Mouse (Mus musculus): ENCODE data around the gene Nkapd1. TPM values are rescaled to one million over a fixed set of nuclear protein-coding genes. Genes with fewer than 3 reads are reported as not detected.

Gene Nkapd1
- polyA plus RNA-seq, 1 experiment from 2014 or later = 21.3 TPM

GRCm38 (mm10) chr9:50565940-50566339 lies 51.3 kb downstream of the Nkapd1 start:
- H3K4me3 ChIP-seq (ENCODE audit: low read depth, low read length) = no peak overlapping the region
- ATAC-seq (replicated peaks; ENCODE audit: insufficient number of reproducible peaks, low FRiP score, low TSS enrichment) = no peak
- WGBS (ENCODE audit: insufficient replicate concordance) = 30% methylated on average over 4 of the region's 4 CpGs
- H3K9ac ChIP-seq (ENCODE audit: low read depth, low read length) = no peak overlapping the region
- H3K4me1 ChIP-seq (ENCODE audit: control insufficient read depth, insufficient read depth, low read length) = no peaks in the 10 kb centered on the region
- no peaks in the 10 kb centered on the region for H3K36me3 ChIP-seq (ENCODE audit: control insufficient read depth, insufficient read depth, low read length)
- no peaks in the 10 kb centered on the region for H3K9me3 ChIP-seq (replicated peaks; ENCODE audit: control insufficient read depth, low read length)
- no peaks in the 10 kb centered on the region for H3K27me3 ChIP-seq (ENCODE audit: control insufficient read depth, insufficient read depth, low read length)
- H3K27ac ChIP-seq (ENCODE audit: low read depth, low read length) = no peak overlapping the region
- H3K4me2 ChIP-seq = no peak overlapping the region

DNA sequence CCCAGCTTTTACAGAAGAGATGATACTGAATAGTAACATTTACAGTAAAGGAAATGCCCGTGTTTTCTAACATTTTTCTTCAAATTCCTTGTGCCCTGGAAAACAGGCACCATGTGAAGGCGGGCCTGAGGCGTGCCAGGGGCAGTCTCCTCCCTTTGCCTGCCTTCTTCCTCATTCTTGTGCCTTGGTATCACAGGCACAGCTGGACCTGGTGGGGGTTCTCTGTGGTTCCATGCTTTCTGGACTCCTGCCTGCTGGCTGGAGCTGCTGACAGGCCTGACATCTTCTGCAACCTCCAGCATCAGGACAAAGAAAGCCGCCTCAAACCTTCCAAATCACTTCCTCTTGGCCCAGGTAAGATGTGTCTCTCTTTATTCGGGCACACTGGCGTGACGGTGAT lies 52.1 kb downstream of the Nkapd1 start:
- H3K9ac ChIP-seq (ENCODE audit: low read depth, low read length) = no peak overlapping the region
- no peaks in the 10 kb centered on the region for H3K9me3 ChIP-seq (replicated peaks; ENCODE audit: control insufficient read depth, low read length)
- no peaks in the 10 kb centered on the region for H3K27me3 ChIP-seq (ENCODE audit: control insufficient read depth, insufficient read depth, low read length)
- no peak overlapping the region for H3K4me2 ChIP-seq
- no peaks in the 10 kb centered on the region for H3K36me3 ChIP-seq (ENCODE audit: control insufficient read depth, insufficient read depth, low read length)
- WGBS (ENCODE audit: insufficient replicate concordance) = 74% methylated on average over 7 of the region's 7 CpGs
- no peak overlapping the region for H3K4me3 ChIP-seq (ENCODE audit: low read depth, low read length)
- H3K27ac ChIP-seq (ENCODE audit: low read depth, low read length) = no peak overlapping the region
- no peaks in the 10 kb centered on the region for H3K4me1 ChIP-seq (ENCODE audit: control insufficient read depth, insufficient read depth, low read length)
- no peak for ATAC-seq (replicated peaks; ENCODE audit: insufficient number of reproducible peaks, low FRiP score, low TSS enrichment)

GRCm38 (mm10) chr9:50561918-50562360 lies 55.3 kb downstream of the Nkapd1 start:
- Histone ChIP-seq H3K4me2 (no peak overlapping the region), H3K27ac (ENCODE audit: low read depth, low read length) (no peak overlapping the region), H3K27me3 (ENCODE audit: control insufficient read depth, insufficient read depth, low read length) (no peaks in the 10 kb centered on the region; the same call in 1 of the 2 replicates), H3K36me3 (ENCODE audit: control insufficient read depth, insufficient read depth, low read length) (no peaks in the 10 kb centered on the region), H3K9ac (ENCODE audit: low read depth, low read length) (no peak overlapping the region), H3K4me3 (ENCODE audit: low read depth, low read length) (no peak overlapping the region), H3K9me3 (replicated peaks; ENCODE audit: control insufficient read depth, low read length) (no peaks in the 10 kb centered on the region), H3K4me1 (ENCODE audit: control insufficient read depth, insufficient read depth, low read length) (no peaks in the 10 kb centered on the region)
- 73% methylated on average over 2 of the region's 2 CpGs for WGBS (ENCODE audit: insufficient replicate concordance)
- ATAC-seq (replicated peaks; ENCODE audit: insufficient number of reproducible peaks, low FRiP score, low TSS enrichment) = no peak

GRCm38 (mm10) chr9:50561145-50561917 lies 55.9 kb downstream of the Nkapd1 start, which contains the start of gene Tex12:
Gene Tex12, minus strand, starts transcription at chr9:50561325.
- ATAC-seq (replicated peaks; ENCODE audit: insufficient number of reproducible peaks, low FRiP score, low TSS enrichment) = no peak
- Histone ChIP-seq H3K36me3 (ENCODE audit: control insufficient read depth, insufficient read depth, low read length) (no peaks in the 10 kb centered on the region), H3K27ac (ENCODE audit: low read depth, low read length) (no peak within 1 kb of the TSS), H3K9me3 (replicated peaks; ENCODE audit: control insufficient read depth, low read length) (no peaks in the 10 kb centered on the region), H3K9ac (ENCODE audit: low read depth, low read length) (no peak within 1 kb of the TSS), H3K27me3 (ENCODE audit: control insufficient read depth, insufficient read depth, low read length) (no peaks in the 10 kb centered on the region; the same call in 1 of the 2 replicates), H3K4me3 (ENCODE audit: low read depth, low read length) (no peak within 1 kb of the TSS), H3K4me1 (ENCODE audit: control insufficient read depth, insufficient read depth, low read length) (no peaks in the 10 kb centered on the region), H3K4me2 (no peak within 1 kb of the TSS)
- 75% methylated on average over 38 of the region's 38 CpGs for WGBS (ENCODE audit: insufficient replicate concordance)

Other genes starting within 250 kb of the Nkapd1 start
- gene Plet1, start 122.9 kb downstream of the Nkapd1 start, polyA plus RNA-seq (2014; fragmentation: Nextera tagmentation; extraction: Ambion mirVana) = 0.23 and 1.0 TPM in 2 replicates
- 83.3 and 87.9 TPM in 2 replicates for gene Pts, start 88.7 kb downstream of the Nkapd1 start, polyA plus RNA-seq (2014; fragmentation: Nextera tagmentation; extraction: Ambion mirVana)
- 5.5 and 5.8 TPM in 2 replicates for gene Il18, start 62.6 kb downstream of the Nkapd1 start, polyA plus RNA-seq (2014; fragmentation: Nextera tagmentation; extraction: Ambion mirVana)
- gene Bco2, start 62.3 kb downstream of the Nkapd1 start, polyA plus RNA-seq (2014; fragmentation: Nextera tagmentation; extraction: Ambion mirVana) = 0.10 and 0.20 TPM in 2 replicates
- gene Tex12, start 56.1 kb downstream of the Nkapd1 start, polyA plus RNA-seq (2014; fragmentation: Nextera tagmentation; extraction: Ambion mirVana) = not detected in 2 replicates
- 572 and 623 TPM in 2 replicates for gene Sdhd, start 13.7 kb downstream of the Nkapd1 start, polyA plus RNA-seq (2014; fragmentation: Nextera tagmentation; extraction: Ambion mirVana)
- gene Timm8b, start 13.6 kb downstream of the Nkapd1 start, polyA plus RNA-seq (2014; fragmentation: Nextera tagmentation; extraction: Ambion mirVana) = 292 and 318 TPM in 2 replicates
- gene Pih1d2, start 143 bp downstream of the Nkapd1 start, polyA plus RNA-seq (2014; fragmentation: Nextera tagmentation; extraction: Ambion mirVana) = 1.8 and 3.1 TPM in 2 replicates
- gene Dlat, start 42.3 kb upstream of the Nkapd1 start, polyA plus RNA-seq (2014; fragmentation: Nextera tagmentation; extraction: Ambion mirVana) = 122 and 144 TPM in 2 replicates
- 7.3 and 7.5 TPM in 2 replicates for gene Dixdc1, start 122.1 kb upstream of the Nkapd1 start, polyA plus RNA-seq (2014; fragmentation: Nextera tagmentation; extraction: Ambion mirVana)
- gene 2310030G06Rik, start 129.1 kb upstream of the Nkapd1 start, polyA plus RNA-seq (2014; fragmentation: Nextera tagmentation; extraction: Ambion mirVana) = 7.7 and 9.4 TPM in 2 replicates
- gene Cryab, start 133.9 kb upstream of the Nkapd1 start, polyA plus RNA-seq (2014; fragmentation: Nextera tagmentation; extraction: Ambion mirVana) = 841 and 878 TPM in 2 replicates
- 319 and 338 TPM in 2 replicates for gene Hspb2, start 134.9 kb upstream of the Nkapd1 start, polyA plus RNA-seq (2014; fragmentation: Nextera tagmentation; extraction: Ambion mirVana)
- 9.8 and 9.9 TPM in 2 replicates for gene Fdxacb1, start 150.8 kb upstream of the Nkapd1 start, polyA plus RNA-seq (2014; fragmentation: Nextera tagmentation; extraction: Ambion mirVana)
- gene Alg9, start 157.6 kb upstream of the Nkapd1 start, polyA plus RNA-seq (2014; fragmentation: Nextera tagmentation; extraction: Ambion mirVana) = 34.2 and 37.3 TPM in 2 replicates
- gene 1110032A03Rik, start 158.1 kb upstream of the Nkapd1 start, polyA plus RNA-seq (2014; fragmentation: Nextera tagmentation; extraction: Ambion mirVana) = 22.2 and 22.9 TPM in 2 replicates
- gene Ppp2r1b, start 227.8 kb upstream of the Nkapd1 start, polyA plus RNA-seq (2014; fragmentation: Nextera tagmentation; extraction: Ambion mirVana) = 63.1 and 66.9 TPM in 2 replicates